Comparison of ENCODE assay signal across 1 mouse cellular context in genomic region chr6:143868790-143869189, GRCm38 (mm10).
TF ChIP-seq lines count a peak whose summit lies in the region.

No protein-coding gene starts in this region.

TF ChIP-seq in MEL, 35 proteins besides CTCF, POLR2A, EP300 and RAD21 (continued from another document):
- TF ChIP-seq RCOR1 (IDR thresholded peaks at IDR 0.05; ENCODE audit: low read depth, low read length) (peak; percentile 94), CHD2 (IDR thresholded peaks at IDR 0.05; ENCODE audit: low read length) (peak; percentile 24; the same call in 1 of the 2 replicates), MAX (IDR thresholded peaks at IDR 0.05; ENCODE audit: low read length) (no peak)
